Mouse (Mus musculus): Measurements from ENCODE around the gene Crygs.
A peak's percentile ranks its signal among the peaks of the same experiment; 100 is the strongest.
"Not testable (repeated sequence)": the region's sequence is repeated elsewhere in the genome, so short reads cannot be mapped to it uniquely, and the experiment has no call there.

Gene Crygs

GRCm38 (mm10) chr16:22789908-22790367 is 21.4 kb downstream of the Crygs start:
- peak; percentile 48 to 72 for DNase-seq (ENCODE audit: low spot score in 2 of 2)

- DNase-seq (ENCODE audit: low spot score in 2 of 2) = no peak
These were observed 28.7 kb downstream of the Crygs start for GRCm38 (mm10) chr16:22782686-22783085.

GRCm38 (mm10) chr16:22779228-22779835 is 32.0 kb downstream of the Crygs start:
- DNase-seq (ENCODE audit: low spot score in 2 of 2) = no peak

- DNase-seq (ENCODE audit: low spot score in 2 of 2) = not testable (repeated sequence)
These were observed 33.1 kb downstream of the Crygs start for GRCm38 (mm10) chr16:22778296-22778695.

- no peak for DNase-seq (ENCODE audit: low spot score in 2 of 2)
These were observed 35.8 kb downstream of the Crygs start for GRCm38 (mm10) chr16:22775471-22775985.

GRCm38 (mm10) chr16:22768661-22769060 is 42.7 kb downstream of the Crygs start:
- DNase-seq (ENCODE audit: low spot score in 2 of 2) = no peak

GRCm38 (mm10) chr16:22767405-22767804 is 44.0 kb downstream of the Crygs start:
- DNase-seq (ENCODE audit: low spot score in 2 of 2) = no peak

- DNase-seq (ENCODE audit: low spot score in 2 of 2) = no peak
These were observed 44.6 kb downstream of the Crygs start for GRCm38 (mm10) chr16:22766738-22767211.

GRCm38 (mm10) chr16:22765531-22765930 is 45.8 kb downstream of the Crygs start:
- no peak for DNase-seq (ENCODE audit: low spot score in 2 of 2)

Data from frontal cortex, postnatal 10 days (tissue).